Mouse (Mus musculus): ENCODE data around the gene Ppcdc. TPM values are rescaled to one million over a fixed set of nuclear protein-coding genes. Genes with fewer than 3 reads are reported as not detected.

Ppcdc gene
- polyA plus RNA-seq (2012), result 5.8 and 6.9 TPM in 2 replicates

GRCm38 (mm10) chr9:57439522-57440295 lies at the start of gene Ppcdc:
TSS of gene Ppcdc (minus strand) at chr9:57440124.

DNA sequence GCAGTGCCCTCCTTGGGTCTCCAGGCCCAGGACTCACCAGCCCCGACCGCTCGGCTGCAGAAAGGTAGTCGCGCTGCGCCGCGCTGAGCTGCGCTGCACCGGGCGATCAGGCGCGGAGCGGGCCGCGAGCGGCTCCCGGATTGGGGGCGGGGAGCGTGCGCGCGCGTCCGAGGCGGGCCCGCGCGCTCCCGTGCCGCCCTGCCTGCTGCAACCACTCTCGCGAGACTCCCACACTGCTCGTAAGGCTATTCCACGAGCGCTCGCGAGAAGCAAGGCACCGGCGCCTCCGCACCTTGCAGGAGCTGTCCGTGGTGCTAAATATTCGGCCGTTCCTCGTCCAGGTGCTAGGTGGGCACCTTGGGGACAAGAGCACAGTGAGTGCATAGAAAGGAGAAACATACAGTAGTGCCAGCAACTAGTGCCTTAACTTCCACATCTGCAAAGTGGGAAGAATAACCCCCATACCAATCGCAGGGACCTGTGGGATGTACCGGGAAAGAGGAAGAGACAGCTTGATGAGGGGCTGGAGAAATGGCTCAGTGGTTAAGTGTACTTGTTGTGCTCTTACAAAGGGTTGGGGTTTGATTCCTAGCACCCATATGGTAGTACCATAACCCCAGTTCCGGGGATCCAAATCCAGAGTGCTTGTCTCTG lies 28.1 kb upstream of the Ppcdc start, which contains the start of gene Scamp5:
Scamp5 (minus strand) TSS at position 165 of the 654 bp plus-strand sequence.

Other genes with a start within 250 kb of the Ppcdc start
- not detected in 2 replicates for gene Trcg1, start 203.6 kb downstream of the Ppcdc start, polyA plus RNA-seq (2012)
- 178 and 209 TPM in 2 replicates for gene 1700017B05Rik, start 177.5 kb downstream of the Ppcdc start, polyA plus RNA-seq (2012)
- gene Scamp5, start 27.9 kb upstream of the Ppcdc start, polyA plus RNA-seq (2012), result 0.84 and 2.5 TPM in 2 replicates
- gene Rpp25, start 63.9 kb upstream of the Ppcdc start, polyA plus RNA-seq (2012), result 0.13 and 0.38 TPM in 2 replicates
- 434 and 534 TPM in 2 replicates for gene Cox5a, start 81.2 kb upstream of the Ppcdc start, polyA plus RNA-seq (2012)
- 10.4 and 14.8 TPM in 2 replicates for gene Fam219b, start 97.4 kb upstream of the Ppcdc start, polyA plus RNA-seq (2012)
- 6.2 and 8.3 TPM in 2 replicates for gene Mpi, start 112.6 kb upstream of the Ppcdc start, polyA plus RNA-seq (2012)
- gene Scamp2, start 120.8 kb upstream of the Ppcdc start, polyA plus RNA-seq (2012), result 39.3 and 40.6 TPM in 2 replicates
- 3.7 and 5.0 TPM in 2 replicates for gene Ulk3, start 149.3 kb upstream of the Ppcdc start, polyA plus RNA-seq (2012)
- gene Cplx3, start 166.2 kb upstream of the Ppcdc start, polyA plus RNA-seq (2012), result 0.16 TPM in 1 of 2 replicates, not detected in the other
- not detected in 2 replicates for gene Lman1l, start 180.7 kb upstream of the Ppcdc start, polyA plus RNA-seq (2012)
- 284 and 309 TPM in 2 replicates for gene Csk, start 213.5 kb upstream of the Ppcdc start, polyA plus RNA-seq (2012)
- not detected in 2 replicates for gene Cyp1a2, start 243.6 kb upstream of the Ppcdc start, polyA plus RNA-seq (2012)
- 0.08 and 0.12 TPM in 2 replicates for gene Cyp1a1, start 247.8 kb upstream of the Ppcdc start, polyA plus RNA-seq (2012)

All from megakaryocyte-erythroid progenitor cell, adult 5 weeks (primary cell).